Mouse (Mus musculus) heart, postnatal 0 days (tissue): ENCODE data around the gene Adipoq.

Source experiments
- CTCF ChIP-seq: IDR thresholded peaks from 2 replicates; pipeline ENCODE4 v1.5.1; 2016; ENCODE audit warnings: antibody characterized with exemption, control low read depth, low read depth
- EP300 ChIP-seq: IDR thresholded peaks from 2 replicates; pipeline ENCODE4 v1.6.1; 2016; ENCODE audit warnings: antibody characterized with exemption, low read depth

DNA sequence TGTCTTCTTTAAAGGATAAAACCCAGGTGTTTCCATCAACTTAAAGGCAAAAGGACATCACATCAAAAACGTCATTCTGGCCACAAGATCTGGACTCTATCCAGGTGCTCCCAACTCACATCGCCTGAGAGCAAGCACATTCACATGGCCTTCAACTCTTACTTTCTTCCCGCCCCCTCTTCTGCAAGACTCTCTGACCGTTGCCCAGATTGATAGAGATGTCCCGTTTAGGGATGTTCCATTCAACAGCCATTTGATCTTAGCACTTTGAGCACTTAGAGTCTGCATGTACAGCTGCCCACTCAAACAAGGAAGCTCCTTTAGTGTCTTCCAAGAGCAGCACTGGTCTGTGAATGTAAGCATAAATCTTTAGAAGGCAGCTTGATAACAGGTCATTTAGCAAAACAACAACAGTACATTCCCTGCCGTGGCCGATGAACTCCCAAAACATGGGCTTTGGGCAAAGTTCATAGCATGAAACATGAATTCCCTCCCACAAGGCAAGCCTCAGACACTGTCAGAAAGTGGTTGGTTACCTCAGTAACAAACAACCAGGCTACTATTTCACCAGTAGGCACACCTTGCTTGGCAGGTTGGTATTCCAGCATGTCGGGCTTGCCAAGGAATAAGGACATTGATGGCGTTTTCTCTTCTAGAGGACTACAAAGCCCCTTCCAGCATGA lies 45.4 kb downstream of the Adipoq start:
- TF ChIP-seq CTCF, result no peak
- no peak for TF ChIP-seq EP300
